Mouse (Mus musculus) erythroblast, adult 5-6 weeks (primary cell): Measurements from ENCODE around the gene Aurkaip1. TPM values are rescaled to one million over a fixed set of nuclear protein-coding genes. Genes with fewer than 3 reads are reported as not detected.

Source experiments
- ATAC-seq: replicated peaks from 2 replicates; pipeline ENCODE4 v1.8.0; 2016; ENCODE audit warnings: moderate number of reproducible peaks, mild to moderate bottlenecking, moderate TSS enrichment, inconsistent platforms; ENCODE audit not compliant: poor library complexity, low FRiP score, severe bottlenecking
- total RNA-seq, 2 experiments: library from RNA; stranded (forward) in 1 of 2; stranded (reverse) in 1 of 2; fragments of 150-400 nt in 1 of 2; fragments of 200-764, 138-1000 nt in 1 of 2; gene quantifications; 2 replicates each; pipeline versions ENCODE4 v1.2.3 to v1.2.4; 2015 to 2017; ENCODE audit warnings: low replicate concordance in 2 of 2

The Aurkaip1 gene
- total RNA-seq, 2 experiments from 2014 or later = 25.0 to 56.0 TPM

DNA sequence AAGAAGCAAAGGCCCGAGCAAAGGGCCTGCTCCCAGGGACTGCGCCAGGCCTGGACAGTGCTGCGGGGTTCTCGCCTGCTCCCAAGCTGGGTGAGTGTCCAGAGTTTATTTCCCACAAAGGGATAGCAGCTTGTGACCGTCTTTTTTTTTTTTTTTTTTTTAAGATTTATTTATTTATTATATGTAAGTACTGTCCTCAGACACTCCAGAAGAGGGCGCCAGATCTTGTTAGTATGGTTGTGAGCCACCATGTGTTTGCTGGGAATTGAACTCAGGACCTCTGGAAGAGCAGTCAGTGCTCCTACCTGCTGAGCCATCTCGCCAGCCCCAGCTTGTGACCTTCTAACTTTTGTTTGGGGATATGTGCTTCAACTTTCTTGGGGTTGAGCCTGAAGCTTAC, 10.0 kb upstream of the Aurkaip1 start:
- ATAC-seq = no peak

DNA sequence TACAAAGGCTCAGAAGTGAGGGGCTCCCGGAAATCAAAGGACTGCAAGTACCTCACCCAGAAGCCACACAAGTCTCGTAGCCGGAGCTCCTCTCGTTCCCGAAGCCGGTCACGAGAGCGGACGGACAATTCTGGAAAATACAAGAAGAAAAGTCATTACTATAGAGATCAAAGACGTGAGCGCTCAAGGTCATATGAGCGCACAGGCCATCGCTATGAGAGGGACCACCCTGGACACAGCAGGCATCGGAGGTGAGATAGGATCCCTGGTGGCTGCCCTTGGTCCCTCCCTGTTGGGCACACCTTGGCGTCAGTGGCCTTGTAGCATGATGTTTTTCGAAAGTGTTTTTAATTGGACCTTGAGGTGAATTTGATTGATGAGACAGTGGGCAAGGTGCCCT, 7.6 kb upstream of the Aurkaip1 start:
- no peak for ATAC-seq

- no peak for ATAC-seq
These were observed 1.2 kb upstream of the Aurkaip1 start for GRCm38 (mm10) chr4:155829866-155830265.

DNA sequence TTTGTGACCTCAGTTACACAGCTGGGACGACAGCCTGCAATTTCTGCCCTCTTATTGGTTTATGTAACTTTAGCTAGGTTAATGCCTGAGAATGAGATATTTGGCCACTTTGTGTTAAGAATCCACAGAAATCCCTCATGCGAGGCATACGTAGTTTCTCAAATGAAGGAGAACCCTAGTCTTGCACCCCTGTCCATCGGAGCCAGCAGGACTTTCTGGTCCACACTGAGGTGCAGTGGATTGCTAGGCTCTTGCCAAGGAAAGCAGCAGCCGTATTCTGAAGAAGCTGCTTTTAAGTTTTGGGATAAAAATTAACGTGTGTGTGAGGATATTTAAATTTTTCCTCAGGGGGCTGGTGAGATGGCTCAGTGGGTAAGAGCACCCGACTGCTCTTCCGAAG, 476 bp upstream of the Aurkaip1 start:
- no peak for ATAC-seq

- peak; percentile 60 for ATAC-seq
These were observed 759 bp downstream of the Aurkaip1 start for GRCm38 (mm10) chr4:155831831-155832230.

- no peak for ATAC-seq
These were observed 1.2 kb downstream of the Aurkaip1 start for GRCm38 (mm10) chr4:155832321-155832720.

GRCm38 (mm10) chr4:155833234-155833633, 2.2 kb downstream of the Aurkaip1 start:
- no peak for ATAC-seq

DNA sequence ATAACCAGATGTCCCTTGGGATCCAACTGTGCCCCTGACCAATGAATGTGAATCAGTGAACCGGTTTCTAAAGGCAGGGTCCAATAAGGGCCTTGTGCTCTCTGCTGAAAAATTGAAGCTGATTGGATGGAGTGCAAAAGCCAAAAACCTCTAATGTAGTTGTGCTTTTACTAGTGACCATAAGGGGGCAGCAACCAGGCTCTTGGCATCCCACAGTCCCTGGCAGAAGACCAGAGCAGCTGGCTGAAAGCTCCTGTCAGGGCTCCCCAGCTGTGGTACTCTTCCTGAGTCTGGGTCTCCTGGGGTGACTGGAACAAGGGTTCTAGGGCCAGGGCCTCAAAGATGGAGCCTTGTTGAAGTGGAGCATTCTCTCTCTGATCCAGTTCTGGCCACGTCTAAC, 2.8 kb downstream of the Aurkaip1 start:
- ATAC-seq = peak; percentile 65

- no peak for ATAC-seq
These were observed 6.4 kb downstream of the Aurkaip1 start for GRCm38 (mm10) chr4:155837404-155838010.

DNA sequence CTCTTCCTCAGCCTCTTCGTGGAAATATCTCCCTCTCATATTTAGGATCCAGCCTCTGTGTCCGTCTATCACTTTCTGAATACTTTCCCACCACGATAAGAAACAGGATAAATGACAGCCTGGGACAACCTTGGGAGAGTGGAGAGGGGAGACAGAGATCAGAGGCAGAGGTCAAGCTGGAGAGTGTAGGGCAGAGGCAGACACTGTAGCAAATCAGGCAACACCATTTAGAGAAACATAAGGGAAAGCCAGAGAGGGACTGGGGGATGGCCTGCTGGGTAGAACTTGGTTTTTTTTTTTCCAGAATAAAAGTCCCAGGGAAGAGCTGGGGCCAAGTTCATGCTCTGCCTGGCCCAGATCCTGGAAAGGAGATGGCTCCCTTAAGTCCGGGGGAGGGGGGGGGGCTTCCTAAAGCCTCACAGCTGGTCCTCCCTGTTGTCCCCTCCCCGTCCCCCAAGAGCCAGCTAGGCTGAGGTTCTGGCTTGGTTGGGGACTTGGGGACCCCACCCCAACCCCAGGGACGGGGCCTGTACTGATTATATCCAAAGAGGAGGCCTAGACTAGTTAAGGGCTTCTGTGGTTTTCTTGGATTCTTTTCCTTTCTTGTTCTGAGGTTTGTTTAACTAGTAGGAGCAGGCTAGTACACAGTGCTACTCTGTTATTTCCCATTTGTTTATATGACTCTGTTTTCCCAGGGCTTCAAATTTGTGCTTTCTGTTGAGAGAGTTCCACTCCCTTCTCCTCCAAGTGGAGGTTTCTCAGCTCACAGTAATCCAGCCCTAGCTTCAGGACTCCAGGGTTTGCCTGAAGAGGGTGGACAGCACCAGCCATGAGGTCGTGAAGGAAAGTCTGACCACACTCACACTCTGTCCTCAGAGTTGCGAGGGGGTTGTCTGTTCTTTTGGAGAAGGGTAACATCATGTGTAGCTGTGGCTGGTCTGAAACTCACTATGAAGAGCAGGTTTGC, 7.4 kb downstream of the Aurkaip1 start:
- no peak for ATAC-seq

DNA sequence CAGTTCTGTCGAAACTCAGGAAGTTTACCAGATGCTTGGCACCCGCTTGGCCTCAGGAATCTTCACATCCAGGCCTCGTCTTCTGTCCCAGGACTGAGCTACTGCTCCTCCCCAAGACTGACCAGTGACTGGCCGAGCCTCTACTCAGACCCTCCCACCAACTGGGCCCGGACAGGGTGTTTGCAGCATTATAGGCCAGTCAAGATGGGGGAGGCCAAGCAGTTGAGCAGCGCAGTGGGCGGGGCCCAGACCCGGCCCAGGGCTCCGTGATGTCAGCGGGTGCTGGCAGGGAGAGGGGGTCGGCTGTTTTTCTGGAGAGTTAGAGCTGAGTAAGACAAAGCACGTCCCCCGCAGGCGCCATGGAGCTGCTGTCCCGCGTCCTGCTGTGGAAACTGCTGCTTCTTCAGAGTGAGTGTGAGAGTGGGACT, 8.4 kb downstream of the Aurkaip1 start, which contains the start of gene Mxra8:
Gene Mxra8 (plus strand): TSS at position 198 of the 428 bp plus-strand sequence.
- ATAC-seq = no peak

- ATAC-seq = no peak
These were observed 9.3 kb downstream of the Aurkaip1 start for GRCm38 (mm10) chr4:155840076-155841002.

- ATAC-seq = peak; percentile 59; the same call in 1 of the 2 replicates
These were observed 10.0 kb downstream of the Aurkaip1 start for GRCm38 (mm10) chr4:155841003-155841454.

- 0 out of 2 replicates have a peak, but pooled peaks have one; percentile 9 for ATAC-seq
These were observed 10.7 kb downstream of the Aurkaip1 start for GRCm38 (mm10) chr4:155841651-155842270.

DNA sequence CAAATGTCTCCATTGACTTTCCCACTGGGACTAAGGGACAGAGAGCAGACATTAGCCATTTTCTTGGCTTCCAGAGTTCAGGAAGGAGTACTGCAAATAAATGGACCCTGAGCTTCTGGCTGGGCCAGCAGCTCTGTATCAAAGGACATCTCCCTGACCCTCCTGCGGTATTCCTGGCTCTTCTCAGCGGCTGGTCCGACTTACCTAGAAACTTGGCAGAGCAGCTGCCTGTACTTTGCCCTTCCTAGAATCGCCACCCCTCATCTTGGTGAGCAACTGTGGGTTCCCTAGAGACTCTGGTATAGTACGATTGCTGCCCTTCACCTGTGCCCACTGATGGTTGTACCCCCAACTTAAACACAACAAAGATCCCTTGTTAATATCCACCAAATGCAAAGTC, 12.2 kb downstream of the Aurkaip1 start:
- no peak for ATAC-seq

GRCm38 (mm10) chr4:155846871-155847578, 16.0 kb downstream of the Aurkaip1 start, which contains the start of gene Dvl1:
TSS of gene Dvl1 (plus strand) at chr4:155847402.
- peak; percentile 81 for ATAC-seq

GRCm38 (mm10) chr4:155847591-155848352, 16.7 kb downstream of the Aurkaip1 start:
- ATAC-seq = peak; percentile 25
